Mouse (Mus musculus) kidney, adult 18-20 months (tissue): Measurements from ENCODE around the gene Zfyve19.

Experiments
- DNase-seq: peaks from one replicate; pipeline ENCODE4 v3.0.0; 2021

Zfyve19 gene

GRCm38 (mm10) chr2:119254976-119255375 is 46.6 kb downstream of the Zfyve19 start:
- DNase-seq: no peak

- DNase-seq: no peak
Measured at GRCm38 (mm10) chr2:119260518-119260917, 52.1 kb downstream of the Zfyve19 start.

- DNase-seq: no peak
Measured at GRCm38 (mm10) chr2:119261326-119261725, 52.9 kb downstream of the Zfyve19 start.

GRCm38 (mm10) chr2:119262978-119263377 is 54.6 kb downstream of the Zfyve19 start:
- peak; percentile 79 for DNase-seq

GRCm38 (mm10) chr2:119263813-119264212 is 55.4 kb downstream of the Zfyve19 start:
- DNase-seq: no peak
